Mouse (Mus musculus) stomach, postnatal 0 days (tissue): ENCODE data around the gene Iqcf3.
"Not testable (repeated sequence)": the region's sequence is repeated elsewhere in the genome, so short reads cannot be mapped to it uniquely, and the experiment has no call there.

Experiments used
- CTCF ChIP-seq: IDR thresholded peaks from 2 replicates; pipeline ENCODE4 v1.5.1; 2016; ENCODE audit warnings: antibody characterized with exemption, low read depth, mild to moderate bottlenecking, moderate library complexity
- EP300 ChIP-seq: optimal IDR thresholded peaks from 2 replicates; pipeline ENCODE3; 2016; ENCODE audit warnings: antibody characterized with exemption

- not testable (repeated sequence) for TF ChIP-seq CTCF, EP300
These were observed 73.8 kb downstream of the Iqcf3 start for GRCm38 (mm10) chr9:106487602-106488001.
